Mouse (Mus musculus) stomach, postnatal 0 days (tissue): ENCODE measurements at regions not wholly inside any gene's neighbourhood (a gene's known extent, or its start where the extent isn't known, plus 50 kb on each side); places are given as distances from the start of the nearest gene placed in this dataset.

Source experiments
- ATAC-seq: fragments of 200-750 bp; cut with Nextera tagmentation; 2 replicates; pipeline ENCODE4 v1.8.0; 2017; ENCODE audit not compliant: low FRiP score, low TSS enrichment
- DNase-seq: peaks from one replicate; pipeline ENCODE4 v3.0.0-alpha.2; 2016; ENCODE audit warnings: low spot score
- H3K27ac ChIP-seq: fragments of 300-500 bp; sonication (generic); replicated peaks from 2 replicates; pipeline ENCODE4 v1.5.1; 2014; ENCODE audit warnings: mild to moderate bottlenecking, control low read depth
- H3K27me3 ChIP-seq: fragments of 300-500 bp; sonication (generic); 2 replicates; pipeline ENCODE4 v1.6.1; 2014; ENCODE audit warnings: low read length; ENCODE audit not compliant: control insufficient read depth, insufficient read depth
- H3K36me3 ChIP-seq: fragments of 300-500 bp; sonication (generic); 2 replicates; pipeline ENCODE4 v1.6.1; 2014; ENCODE audit warnings: low read length, mixed read lengths; ENCODE audit not compliant: control insufficient read depth, insufficient read depth
- H3K4me1 ChIP-seq: fragments of 300-500 bp; sonication (generic); replicated peaks from 2 replicates; pipeline ENCODE4 v1.6.1; 2014; ENCODE audit warnings: antibody characterized with exemption; ENCODE audit not compliant: control insufficient read depth, insufficient read depth
- H3K4me2 ChIP-seq: fragments of 300-500 bp; sonication (generic); replicated peaks from 2 replicates; pipeline ENCODE4 v1.6.1; 2014; ENCODE audit warnings: low read depth, mild to moderate bottlenecking, control low read depth, moderate library complexity
- H3K4me3 ChIP-seq: fragments of 300-500 bp; sonication (generic); 2 replicates; pipeline ENCODE4 v1.5.1; 2014; ENCODE audit warnings: low read depth, low read length, control low read depth
- H3K9ac ChIP-seq: fragments of 300-500 bp; sonication (generic); 2 replicates; pipeline ENCODE4 v1.6.1; 2014; ENCODE audit warnings: mild to moderate bottlenecking, low read length, control low read depth, mixed read lengths
- H3K9me3 ChIP-seq: fragments of 300-500 bp; sonication (generic); 2 replicates; pipeline ENCODE4 v1.6.1; 2016; ENCODE audit warnings: low read length; ENCODE audit not compliant: control insufficient read depth
- CTCF ChIP-seq: IDR thresholded peaks from 2 replicates; pipeline ENCODE4 v1.5.1; 2016; ENCODE audit warnings: antibody characterized with exemption, low read depth, mild to moderate bottlenecking, moderate library complexity
- EP300 ChIP-seq: optimal IDR thresholded peaks from 2 replicates; pipeline ENCODE3; 2016; ENCODE audit warnings: antibody characterized with exemption
- WGBS: fragments of 180-500 bp; shearing (Covaris S2); extraction: QIAGEN DNeasy Blood & Tissue Kit; methylation state at CpG from one replicate; pipeline ENCODE4 v1.1.7; 2014; 5-methylcytosine and 5-hydroxymethylcytosine counted together

DNA sequence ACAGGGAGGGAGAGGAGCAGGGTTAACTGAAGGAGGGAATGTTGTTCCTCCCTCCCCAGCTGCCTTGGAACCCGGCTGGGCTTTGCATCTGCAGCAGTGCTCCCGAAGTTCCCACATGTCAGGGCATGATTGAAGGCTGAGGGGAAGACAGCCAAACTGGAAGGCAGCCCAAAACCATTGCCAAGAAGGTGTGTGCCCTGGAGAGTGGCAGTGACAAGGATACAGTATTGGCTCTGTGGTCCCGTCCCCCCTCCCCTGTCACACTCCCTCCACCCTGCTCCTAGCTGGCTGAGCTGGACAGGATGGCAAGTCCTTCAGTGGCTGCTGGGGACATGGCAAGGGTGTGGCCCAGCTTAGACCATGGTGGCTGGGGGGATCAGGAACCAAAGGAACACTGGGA is 79.1 kb downstream of the Cyp26b1 start:
- TF ChIP-seq CTCF (no peak), EP300 (no peak)
- no peak for DNase-seq
- H3K4me1 ChIP-seq, result no peaks in the 10 kb centered on the region
- H3K9ac ChIP-seq, result no peak overlapping the region
- WGBS, result 33% methylated on average over 3 of the region's 3 CpGs
- H3K27ac ChIP-seq, result no peak overlapping the region
- H3K27me3 ChIP-seq, result no peaks in the 10 kb centered on the region
- no peak overlapping the region for H3K4me2 ChIP-seq
- ATAC-seq, result peak; percentile 54; the same call in 1 of the 2 replicates
- H3K4me3 ChIP-seq, result no peak overlapping the region
- no peaks in the 10 kb centered on the region for H3K9me3 ChIP-seq
- no peaks in the 10 kb centered on the region for H3K36me3 ChIP-seq

DNA sequence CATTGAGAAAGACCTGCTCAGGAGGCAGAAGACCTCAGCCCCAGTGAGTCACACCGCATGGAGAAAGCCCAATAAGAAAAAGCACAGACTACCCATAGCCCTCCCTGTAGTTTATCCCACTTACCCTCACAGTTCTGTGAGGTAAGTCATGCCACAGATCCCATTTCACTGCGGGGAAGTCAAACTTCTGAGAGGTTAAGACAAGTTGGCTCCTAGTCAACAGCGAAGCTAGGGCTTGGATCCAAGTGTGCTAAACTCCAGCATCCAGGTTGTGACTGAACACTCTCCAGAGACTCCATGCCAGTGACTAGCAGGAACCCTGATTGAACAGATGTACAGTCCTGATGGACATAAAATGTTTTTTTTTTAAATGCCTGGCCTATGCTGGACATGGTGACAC is 85.1 kb downstream of the Cyp26b1 start:
- Histone ChIP-seq H3K4me2 (no peak overlapping the region), H3K4me3 (no peak overlapping the region), H3K36me3 (no peaks in the 10 kb centered on the region), H3K4me1 (no peaks in the 10 kb centered on the region), H3K27me3 (no peaks in the 10 kb centered on the region), H3K9me3 (no peaks in the 10 kb centered on the region), H3K9ac (no peak overlapping the region), H3K27ac (no peak overlapping the region)
- no peak for ATAC-seq
- 58% methylated on average over 3 of the region's 3 CpGs for WGBS
- no peak for TF ChIP-seq CTCF
- TF ChIP-seq EP300, result no peak
- no peak for DNase-seq

DNA sequence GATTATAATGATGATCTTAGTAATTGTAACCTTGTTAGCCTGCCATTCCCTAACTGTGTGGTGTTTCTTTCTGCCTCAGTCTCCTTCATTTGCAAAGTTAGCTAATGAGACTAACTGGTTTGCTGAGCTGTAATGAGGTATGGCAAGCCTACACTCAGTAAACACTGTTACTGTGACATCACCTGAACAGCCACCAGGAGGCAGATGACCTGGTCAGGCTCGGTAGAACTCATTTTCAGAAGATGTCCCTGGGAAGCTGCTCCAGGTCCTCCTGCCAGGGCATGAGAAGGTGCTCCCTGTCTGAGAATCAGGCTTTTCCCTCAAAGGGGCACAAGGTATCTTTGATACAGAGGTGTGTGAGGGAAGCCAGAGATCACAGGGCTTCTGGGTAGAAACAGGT is 87.0 kb downstream of the Cyp26b1 start:
- 43% methylated on average over 1 of the region's 1 CpGs for WGBS
- TF ChIP-seq EP300 (no peak), CTCF (peak; percentile 69)
- Histone ChIP-seq H3K4me3 (no peak overlapping the region), H3K27ac (no peak overlapping the region), H3K36me3 (no peaks in the 10 kb centered on the region), H3K9me3 (no peaks in the 10 kb centered on the region), H3K9ac (no peak overlapping the region), H3K27me3 (no peaks in the 10 kb centered on the region), H3K4me2 (no peak overlapping the region), H3K4me1 (no peaks in the 10 kb centered on the region)
- ATAC-seq (no peak), DNase-seq (no peak)

DNA sequence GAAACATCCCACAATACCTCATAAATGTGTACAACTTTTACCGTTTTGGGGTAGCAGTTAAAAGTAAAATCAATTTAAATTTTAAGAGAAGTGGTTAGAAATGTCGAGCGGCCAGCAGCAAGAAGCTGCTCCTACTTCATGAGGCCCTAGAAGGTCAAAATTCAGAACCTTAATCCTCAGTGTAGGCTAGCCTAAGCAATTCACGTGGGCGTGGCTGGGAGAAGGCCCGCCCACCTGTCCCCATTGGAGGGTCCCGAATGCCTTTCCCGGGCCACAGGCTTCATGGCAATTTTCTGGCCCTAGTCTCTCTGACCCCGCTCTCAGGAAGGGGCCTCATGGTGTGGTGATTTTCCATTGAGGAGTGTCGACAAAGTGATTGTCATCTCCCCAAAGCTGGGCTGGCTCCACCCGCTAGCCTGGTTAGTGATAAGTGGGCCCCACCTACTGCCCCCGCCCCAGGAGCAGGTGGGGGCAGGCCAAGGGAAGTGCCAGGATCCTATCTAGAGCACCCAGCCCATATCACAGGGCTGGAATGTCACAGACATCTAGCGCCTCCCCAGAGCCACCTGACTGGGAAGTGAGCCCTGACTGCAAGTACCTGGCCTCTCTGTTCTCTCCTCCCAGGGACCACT is 93.3 kb downstream of the Cyp26b1 start:
- no peaks in the 10 kb centered on the region for H3K36me3 ChIP-seq
- WGBS, result 38% methylated on average over 13 of the region's 13 CpGs

DNA sequence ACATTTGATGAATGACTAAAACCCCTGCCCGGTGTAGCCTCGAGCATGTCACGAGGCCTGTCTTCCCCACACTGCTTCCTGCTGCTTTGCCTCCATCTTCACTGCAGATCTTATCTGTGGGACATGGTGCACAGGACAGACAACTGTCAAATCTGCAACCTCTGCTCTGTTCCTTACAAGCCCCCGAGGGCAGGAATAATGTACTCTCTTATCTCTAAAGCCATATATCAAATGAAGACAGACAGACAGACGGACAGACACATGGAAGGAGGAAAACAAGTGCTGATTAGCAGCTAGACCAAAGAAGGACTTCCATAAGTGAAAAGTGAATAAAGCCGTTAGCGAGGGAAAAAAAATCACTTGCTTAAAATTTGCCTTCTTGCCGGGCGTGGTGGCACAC is 95.6 kb downstream of the Cyp26b1 start:
- TF ChIP-seq EP300, result no peak
- no peak for TF ChIP-seq CTCF

More for the DNA sequence above, 93.3 kb downstream of the Cyp26b1 start:
- Histone ChIP-seq H3K9ac (no peak overlapping the region), H3K4me1 (no peaks in the 10 kb centered on the region), H3K4me2 (no peak overlapping the region), H3K27me3 (no peaks in the 10 kb centered on the region), H3K27ac (no peak overlapping the region), H3K9me3 (no peaks in the 10 kb centered on the region), H3K4me3 (no peak overlapping the region)
- no peak for TF ChIP-seq CTCF
- TF ChIP-seq EP300, result no peak
- DNase-seq (no peak), ATAC-seq (0 out of 2 replicates have a peak, but pooled peaks have one; percentile 35)

DNA sequence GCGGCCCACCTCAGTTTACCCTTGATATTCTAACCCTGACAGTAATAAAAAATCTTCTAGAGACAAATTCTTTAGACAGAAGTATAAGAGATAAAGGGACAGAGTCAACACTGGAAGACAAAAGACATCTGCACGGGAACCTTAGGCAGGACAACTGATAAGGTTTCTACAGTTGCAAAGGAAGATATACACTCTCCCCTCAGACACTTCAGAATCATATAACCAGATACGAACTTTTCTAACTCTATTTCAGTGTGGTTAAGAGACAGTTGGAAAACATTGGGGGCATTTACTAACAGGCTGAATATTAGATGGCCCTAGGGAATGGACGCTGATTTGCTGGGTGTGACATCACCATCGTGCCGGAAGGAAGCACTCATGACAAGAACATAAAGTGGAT is 100.0 kb downstream of the Cyp26b1 start:
- no peaks in the 10 kb centered on the region for H3K27me3 ChIP-seq
- 57% methylated on average over 6 of the region's 6 CpGs for WGBS
- H3K36me3 ChIP-seq, result no peaks in the 10 kb centered on the region

More for the DNA sequence above, 95.6 kb downstream of the Cyp26b1 start:
- Histone ChIP-seq H3K4me2 (no peak overlapping the region), H3K4me1 (no peaks in the 10 kb centered on the region), H3K27me3 (no peaks in the 10 kb centered on the region), H3K27ac (no peak overlapping the region), H3K9ac (no peak overlapping the region), H3K9me3 (no peaks in the 10 kb centered on the region), H3K4me3 (no peak overlapping the region), H3K36me3 (no peaks in the 10 kb centered on the region)
- ATAC-seq, result no peak
- no peak for DNase-seq
- 63% methylated on average over 9 of the region's 9 CpGs for WGBS

More for the DNA sequence above, 100.0 kb downstream of the Cyp26b1 start:
- no peak for DNase-seq
- no peak for TF ChIP-seq CTCF
- TF ChIP-seq EP300, result no peak
- no peaks in the 10 kb centered on the region for H3K4me1 ChIP-seq
- H3K4me3 ChIP-seq, result no peak overlapping the region
- no peak overlapping the region for H3K4me2 ChIP-seq
- no peak overlapping the region for H3K27ac ChIP-seq
- H3K9me3 ChIP-seq, result no peaks in the 10 kb centered on the region
- no peak overlapping the region for H3K9ac ChIP-seq
- no peak for ATAC-seq
